Mouse (Mus musculus): ENCODE data around the gene Mybph.

- TF ChIP-seq CTCF (IDR thresholded peaks at IDR 0.05; ENCODE audit: low read depth, low read length) = no peak
- TF ChIP-seq POLR2A (IDR thresholded peaks at IDR 0.05; ENCODE audit: extremely low read depth, insufficient read depth, low read length) = no peak
Measured at GRCm38 (mm10) chr1:134204230-134204629, 11.0 kb downstream of the Mybph start.
